Mouse (Mus musculus) cerebellum, adult 2 months (tissue): ENCODE results near the gene Tmem184b.

Source experiments
- CTCF ChIP-seq: fragments of 200-500 bp; IDR thresholded peaks from 2 replicates; pipeline ENCODE4 v1.5.1; 2011; ENCODE audit warnings: low read depth, mild to moderate bottlenecking, control low read depth, low read length, moderate library complexity, borderline replicate concordance; ENCODE audit not compliant: insufficient read depth
- POLR2A ChIP-seq: fragments of 200-500 bp; IDR thresholded peaks from 2 replicates; pipeline ENCODE4 v1.6.1; 2011; ENCODE audit warnings: low read length, control low read depth, borderline replicate concordance; ENCODE audit not compliant: insufficient read depth

DNA sequence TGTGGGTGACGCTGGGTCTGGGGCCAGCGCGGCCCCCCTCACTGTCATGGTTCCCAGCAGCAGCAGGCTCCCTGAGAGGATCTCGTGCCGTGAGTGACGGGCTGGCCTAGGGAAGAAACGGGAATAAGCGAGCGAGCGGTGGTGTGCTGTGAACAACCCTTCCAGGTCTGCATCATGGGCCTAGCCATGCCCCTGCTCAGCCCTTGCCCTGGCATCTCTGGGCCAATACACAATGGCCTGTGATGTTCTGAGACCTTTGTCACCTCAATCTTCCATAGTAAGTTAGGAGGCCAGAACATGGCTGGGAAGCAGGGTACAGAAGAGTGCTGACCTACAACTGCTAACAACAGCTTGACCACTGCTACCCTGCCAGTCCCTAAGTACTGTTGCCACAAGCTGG, 24.8 kb downstream of the Tmem184b start:
- TF ChIP-seq CTCF (no peak), POLR2A (no peak)
